Mouse (Mus musculus): ENCODE measurements around the gene Zbed4.
"Not testable (repeated sequence)": the region's sequence is repeated elsewhere in the genome, so short reads cannot be mapped to it uniquely, and the experiment has no call there.

Gene Zbed4

DNA sequence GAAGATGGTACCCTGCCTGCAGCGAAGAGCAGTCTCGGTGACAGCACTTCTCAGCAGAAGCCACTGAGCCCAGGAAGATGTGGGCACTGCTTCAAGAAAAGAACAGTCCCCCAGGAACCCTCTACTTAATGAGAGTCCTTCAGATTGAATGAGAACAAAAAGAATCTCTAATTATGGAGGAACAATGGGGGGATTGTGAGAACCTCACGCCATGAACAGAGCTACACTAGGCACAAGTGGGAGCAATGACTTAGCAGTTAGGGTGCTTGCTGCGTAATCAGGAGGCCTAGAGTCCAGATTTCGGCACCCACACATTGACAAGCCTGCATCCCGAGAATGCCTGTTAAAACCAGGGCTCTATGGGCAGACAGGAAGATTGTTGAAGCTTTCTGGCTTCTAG, 10.1 kb upstream of the Zbed4 start:
- DNase-seq: no peak

DNA sequence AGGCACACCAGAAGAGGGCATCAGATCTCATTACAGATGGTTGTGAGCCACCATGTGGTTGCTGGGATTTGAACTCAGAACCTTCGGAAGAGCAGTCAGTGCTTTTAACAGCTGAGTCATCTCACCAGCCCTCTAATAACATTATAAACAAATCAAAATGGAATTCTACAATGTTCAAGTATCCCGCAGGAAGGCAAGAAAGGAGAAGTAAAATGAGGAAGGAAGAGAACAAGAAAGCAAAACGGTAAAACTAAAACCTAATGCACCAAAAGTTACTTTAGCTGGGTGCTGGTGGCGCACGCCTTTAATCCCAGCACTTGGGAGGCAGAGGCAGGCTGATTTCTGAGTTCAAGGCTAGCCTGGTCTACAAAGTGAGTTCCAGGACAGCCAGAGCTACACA, 8.1 kb upstream of the Zbed4 start:
- DNase-seq: not testable (repeated sequence)

DNA sequence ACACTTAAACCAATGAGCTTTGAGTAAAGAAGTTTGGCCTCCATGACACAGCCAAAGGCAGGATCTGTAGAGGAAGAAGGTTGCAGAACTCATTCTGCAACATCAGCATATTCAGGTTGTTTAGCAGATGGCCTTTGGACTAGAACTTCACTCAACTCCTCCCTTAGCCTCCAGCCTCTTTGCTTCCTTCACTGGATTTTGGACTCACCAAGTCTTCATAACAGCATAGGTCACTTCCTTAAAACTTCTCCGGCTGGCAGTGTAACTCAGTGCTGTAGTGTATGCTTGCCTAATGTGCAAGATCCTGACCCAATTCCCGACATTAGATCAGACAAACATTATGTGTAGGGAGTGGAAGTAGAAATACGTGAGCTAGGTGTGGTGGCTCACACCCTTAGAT, 6.1 kb upstream of the Zbed4 start:
- DNase-seq: no peak

DNA sequence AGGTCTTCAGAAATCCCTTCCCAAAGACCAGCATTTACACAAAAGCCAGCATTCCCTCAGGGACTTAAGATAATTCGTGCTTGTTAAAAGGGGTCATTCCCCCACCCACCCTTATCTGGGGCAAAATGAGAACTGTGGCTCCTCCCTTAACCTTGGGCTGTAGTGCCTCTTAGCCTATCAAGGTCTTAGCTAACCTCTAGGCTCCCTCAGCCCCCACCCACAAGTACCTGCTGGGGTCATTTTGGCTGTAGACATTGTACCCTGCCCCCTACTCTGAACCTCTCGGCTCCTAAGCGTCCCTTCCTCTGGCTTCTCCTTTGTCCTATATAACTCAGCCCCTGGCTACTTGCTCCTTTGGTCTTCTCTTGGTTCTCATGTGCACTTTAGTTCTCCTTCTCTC, 5.5 kb upstream of the Zbed4 start:
- DNase-seq: no peak

DNA sequence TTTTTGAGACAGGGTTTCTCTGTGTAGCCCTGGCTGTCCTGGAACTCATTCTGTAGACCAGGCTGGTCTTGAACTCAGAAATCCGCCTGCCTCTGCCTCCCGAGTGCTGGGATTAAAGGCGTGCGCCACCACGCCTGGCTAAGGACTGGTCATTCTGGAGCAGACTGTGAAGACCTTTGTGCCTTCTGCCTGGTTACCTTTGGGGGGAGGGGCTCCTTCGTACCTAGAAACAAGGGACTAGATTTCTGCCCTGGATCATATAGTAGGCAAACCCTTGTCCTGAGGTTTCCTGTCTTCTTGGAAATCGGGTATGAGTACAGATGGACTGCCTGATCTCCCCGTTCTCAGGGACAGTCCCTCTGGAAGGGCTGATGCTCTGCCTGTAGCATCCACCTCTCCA, 1.8 kb upstream of the Zbed4 start:
- DNase-seq: not testable (repeated sequence)

DNA sequence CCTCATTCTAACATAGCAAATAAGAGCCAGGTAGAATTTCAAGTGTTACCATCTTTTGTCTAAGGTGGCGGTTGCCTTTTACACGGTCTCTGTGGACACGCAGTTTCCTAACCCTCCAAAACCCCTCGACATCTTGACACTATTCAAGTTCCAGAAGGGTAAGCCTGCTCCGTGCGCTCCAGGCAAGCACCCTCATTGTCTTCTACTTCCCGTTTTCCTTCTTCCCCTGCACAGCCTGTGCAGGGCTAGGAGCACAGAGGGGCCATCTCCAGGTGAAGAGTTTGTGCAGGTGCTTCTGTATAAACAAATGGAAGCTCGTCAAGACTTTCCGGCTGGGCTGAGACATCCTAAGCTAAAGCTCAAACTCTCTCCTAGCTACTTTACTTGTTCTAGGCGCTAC, 1.4 kb upstream of the Zbed4 start:
- DNase-seq: no peak

DNA sequence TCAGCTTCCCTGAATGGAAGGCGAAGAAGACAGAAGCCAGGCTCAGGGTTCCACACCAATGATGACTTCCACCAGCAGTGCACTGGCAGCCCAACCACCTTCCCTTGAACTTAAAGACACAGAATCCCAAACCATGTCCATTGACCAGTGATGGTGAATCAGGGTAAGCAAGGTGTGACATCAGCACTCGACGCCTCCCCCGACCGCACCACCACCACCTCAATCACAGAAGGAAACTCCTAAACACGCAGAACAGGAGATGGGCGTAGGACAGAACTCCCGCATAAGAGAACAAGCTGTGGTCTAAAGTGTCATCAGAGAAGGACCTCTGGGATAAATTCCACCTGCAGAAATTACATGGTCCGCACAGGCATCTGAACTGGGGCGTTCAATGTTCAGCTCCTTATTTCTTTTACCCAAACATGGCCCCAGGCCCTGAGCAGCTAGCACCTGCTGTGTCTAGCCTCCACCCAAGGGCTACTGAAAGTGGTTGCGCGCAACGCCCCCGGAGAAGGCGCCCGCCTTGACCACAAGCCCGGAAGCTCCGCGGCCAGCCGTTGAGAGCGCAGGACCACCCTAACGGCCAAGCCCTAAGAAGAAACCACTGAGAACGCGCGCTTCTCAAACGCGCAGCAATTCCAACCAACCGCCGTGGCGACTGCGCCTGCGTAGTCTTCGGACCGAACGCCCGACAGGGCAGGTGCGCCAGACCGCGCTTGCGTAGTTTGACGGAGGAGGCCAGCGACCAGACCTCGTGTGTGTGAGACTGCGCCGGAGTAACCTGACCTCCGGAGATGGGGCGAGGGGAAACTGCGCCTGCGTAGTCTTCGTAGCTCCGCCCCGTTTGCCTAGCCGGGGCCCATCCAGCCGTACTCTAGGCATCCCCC, 540 bp upstream of the Zbed4 start:
- peak; percentile 99 for DNase-seq

DNA sequence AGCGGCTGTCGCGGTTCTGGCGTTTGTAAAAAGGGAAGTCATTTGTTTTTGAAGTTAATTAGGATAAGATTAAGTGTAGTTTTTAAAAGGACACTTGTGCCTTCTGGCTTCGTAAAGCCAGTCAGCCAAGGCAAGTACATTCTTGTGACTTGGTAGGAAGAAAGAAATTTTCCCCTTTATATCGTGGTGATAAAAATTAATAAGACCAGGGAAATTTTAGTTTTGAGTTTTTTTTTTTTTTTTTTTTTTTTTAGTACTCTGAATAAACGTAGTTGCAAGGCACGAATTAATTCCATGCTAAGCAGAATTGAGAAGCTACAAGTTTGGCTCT, 908 bp downstream of the Zbed4 start:
- no peak for DNase-seq

DNA sequence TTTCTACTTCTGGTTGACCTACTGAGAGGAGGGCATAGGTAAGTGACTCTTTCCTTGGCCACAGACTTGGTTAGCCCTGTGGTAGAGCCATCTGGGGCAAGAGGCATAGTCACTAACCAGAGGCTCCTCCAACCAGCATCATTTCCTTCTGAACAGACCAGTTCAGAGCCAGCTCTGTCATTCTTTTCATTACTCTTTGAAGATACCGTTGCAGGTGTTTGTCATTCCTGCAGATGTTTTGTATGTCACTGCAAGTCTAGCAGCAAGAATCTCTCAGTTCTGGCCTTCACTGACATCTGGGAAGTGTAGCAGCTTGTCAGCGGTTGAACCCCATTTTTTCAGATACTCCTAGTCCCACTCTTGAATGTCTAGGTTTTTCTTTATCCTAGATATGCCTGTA, 3.4 kb downstream of the Zbed4 start:
- no peak for DNase-seq

DNA sequence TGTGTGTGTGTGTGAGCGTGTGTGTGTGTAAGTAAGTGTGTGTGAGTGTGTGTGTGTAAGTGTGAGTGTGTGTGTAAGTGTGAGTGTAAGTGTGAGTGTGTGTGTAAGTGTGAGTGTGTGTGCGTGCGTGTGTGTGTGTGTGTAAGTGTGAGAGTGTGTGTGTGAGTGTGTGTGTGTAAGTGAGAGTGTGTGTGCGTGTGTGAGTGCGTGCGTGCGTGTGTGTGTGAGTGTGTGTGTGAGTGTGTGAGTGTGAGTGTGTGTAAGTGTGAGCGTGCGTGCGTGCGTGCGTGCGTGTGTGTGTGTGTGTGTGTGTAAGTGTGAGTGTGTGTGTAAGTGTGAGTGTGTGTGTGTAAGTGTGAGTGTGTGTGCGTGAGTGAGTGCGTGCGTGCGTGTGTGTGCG, 4.3 kb downstream of the Zbed4 start:
- DNase-seq: no peak

DNA sequence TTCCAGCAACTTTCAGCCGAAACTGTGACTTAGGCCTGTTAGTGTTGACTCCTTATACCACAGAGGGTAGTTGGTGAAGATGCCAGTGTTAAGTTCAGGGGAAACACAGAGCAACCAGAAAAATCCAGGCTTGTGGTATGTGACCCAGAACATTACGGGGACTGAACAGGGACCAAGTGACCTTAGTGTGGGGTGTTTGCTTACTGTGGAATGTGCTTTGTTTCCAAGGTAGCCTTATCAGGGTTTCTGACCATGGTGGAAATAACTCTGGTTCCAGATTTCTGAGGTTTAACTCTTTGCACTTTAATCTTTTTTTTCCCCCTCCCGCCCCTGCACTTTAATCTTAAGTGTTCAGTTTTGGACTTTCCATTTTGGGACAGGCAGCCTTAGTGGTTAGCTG, 6.6 kb downstream of the Zbed4 start:
- no peak for DNase-seq

DNA sequence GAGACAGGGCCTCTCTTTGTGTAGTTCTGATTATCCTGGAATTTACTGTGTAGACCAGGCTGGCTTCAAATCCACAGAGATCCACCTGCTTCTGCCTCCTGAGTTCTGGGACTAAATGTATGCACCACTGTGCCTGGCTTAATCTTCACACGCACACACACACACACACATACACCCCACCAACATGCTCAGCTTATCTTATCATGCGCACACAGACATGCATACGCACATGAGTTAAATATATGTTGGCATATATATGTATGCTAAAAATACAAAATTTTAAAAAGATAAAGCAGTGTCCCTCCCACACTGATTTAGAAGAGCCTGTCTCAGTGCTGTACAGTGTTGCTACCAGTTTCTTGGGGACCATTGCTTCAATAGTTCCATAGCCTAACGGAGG, 10.1 kb downstream of the Zbed4 start:
- DNase-seq: no peak

DNA sequence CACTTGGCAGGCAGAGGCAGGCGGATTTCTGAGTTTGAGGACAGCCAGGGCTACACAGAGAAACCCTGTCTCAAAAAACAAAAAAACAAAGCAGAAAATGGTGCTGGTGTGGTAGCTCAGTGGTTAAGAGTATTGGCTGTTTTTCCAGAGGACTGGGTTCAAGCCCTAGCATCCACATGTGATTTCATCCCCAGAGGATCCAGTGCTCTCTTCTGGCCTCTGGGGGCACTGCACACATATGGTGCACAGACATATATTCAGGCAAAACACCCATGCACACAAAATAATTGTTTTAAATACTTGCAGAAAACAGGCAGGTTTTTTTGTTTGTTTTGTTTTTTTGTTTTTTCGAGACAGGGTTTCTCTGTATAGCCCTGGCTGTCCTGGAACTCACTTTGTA, 14.7 kb downstream of the Zbed4 start:
- not testable (repeated sequence) for DNase-seq

DNA sequence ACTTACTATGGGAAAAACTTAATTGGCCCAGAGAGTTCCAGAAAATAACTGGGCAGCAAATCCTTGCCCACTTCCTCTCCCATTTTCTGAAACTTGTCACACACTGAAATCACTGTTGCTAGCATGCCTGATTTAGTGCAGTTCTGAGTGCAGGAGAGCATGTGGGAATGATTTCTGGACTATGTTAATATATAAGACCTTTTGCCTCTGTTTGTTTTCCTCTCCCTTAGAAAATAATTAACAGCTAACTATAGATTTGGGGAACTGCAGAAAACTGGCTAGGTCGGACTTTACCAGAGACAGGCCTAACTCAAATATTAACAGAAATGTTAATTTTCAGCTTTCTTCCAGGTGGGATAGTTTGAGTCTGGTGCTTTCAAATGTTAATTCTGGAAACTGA, 17.1 kb downstream of the Zbed4 start:
- DNase-seq: no peak

DNA sequence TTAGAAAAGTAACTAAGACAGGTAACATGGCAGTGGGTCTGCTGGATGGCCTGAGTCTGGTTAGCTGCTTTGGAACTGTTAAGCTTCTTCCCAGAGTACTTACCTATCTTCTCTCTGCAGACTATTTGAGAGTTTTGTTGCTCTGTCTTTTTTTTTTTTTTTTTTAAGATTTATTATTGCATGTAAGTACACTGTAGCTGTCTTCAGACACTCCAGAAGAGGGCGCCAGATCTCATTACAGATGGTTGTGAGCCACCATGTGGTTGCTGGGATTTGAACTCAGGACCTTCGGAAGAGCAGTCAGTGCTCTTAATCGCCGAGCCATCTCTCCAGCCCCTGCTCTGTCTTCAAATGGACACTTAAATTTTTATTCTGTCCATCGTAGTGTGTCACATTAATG, 23.2 kb downstream of the Zbed4 start:
- DNase-seq: not testable (repeated sequence)

DNA sequence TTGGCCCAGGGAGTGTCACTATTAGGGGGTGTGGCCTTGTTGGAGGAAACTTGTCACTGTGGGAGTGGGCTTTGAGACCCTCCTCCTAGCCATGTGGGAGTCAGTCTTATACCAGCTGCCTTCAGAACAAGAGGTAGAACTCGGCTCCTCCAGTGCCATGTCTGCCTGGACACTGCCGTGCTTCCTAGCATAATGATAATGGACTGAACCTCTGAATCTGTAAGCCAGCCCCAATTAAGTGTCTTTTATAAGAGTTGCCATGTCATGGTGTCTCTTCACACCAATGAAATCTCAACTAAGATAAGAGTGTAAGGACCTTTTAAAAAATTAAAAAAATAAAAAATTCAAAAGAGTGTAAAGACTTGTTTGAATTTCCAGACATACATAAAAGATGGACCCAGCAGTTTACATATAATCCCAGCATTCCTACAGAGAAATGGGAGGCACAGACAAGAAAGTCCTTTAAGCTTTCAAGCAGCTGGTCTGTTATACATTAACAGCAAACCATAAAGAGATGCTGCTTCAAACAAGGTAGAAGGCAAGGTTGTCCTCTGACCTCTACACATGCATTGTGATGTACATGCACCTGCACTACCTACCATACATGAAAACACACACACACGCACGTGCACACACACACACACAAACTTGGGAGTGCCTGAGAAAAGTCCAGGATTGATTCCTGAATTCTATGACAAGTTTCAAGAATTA, 40.8 kb downstream of the Zbed4 start:
- DNase-seq: no peak

DNA sequence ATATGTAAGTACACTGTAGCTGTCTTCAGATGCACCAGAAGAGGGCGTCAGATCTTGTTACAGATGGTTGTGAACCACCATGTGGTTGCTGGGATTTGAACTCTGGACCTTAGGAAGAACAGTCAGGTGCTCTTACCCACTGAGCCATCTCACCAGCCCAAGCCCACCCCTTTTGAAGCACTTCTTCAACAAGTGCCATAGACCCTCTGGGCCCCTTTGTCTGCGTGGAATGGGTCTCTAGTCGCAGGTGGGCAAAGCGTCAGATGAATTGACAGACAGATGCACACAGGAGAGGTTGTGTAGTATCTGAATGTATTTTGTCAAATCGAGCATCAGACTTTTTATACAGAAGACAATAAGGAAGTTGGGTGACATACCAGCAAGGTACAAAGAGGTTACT, 43.3 kb downstream of the Zbed4 start:
- not testable (repeated sequence) for DNase-seq

DNA sequence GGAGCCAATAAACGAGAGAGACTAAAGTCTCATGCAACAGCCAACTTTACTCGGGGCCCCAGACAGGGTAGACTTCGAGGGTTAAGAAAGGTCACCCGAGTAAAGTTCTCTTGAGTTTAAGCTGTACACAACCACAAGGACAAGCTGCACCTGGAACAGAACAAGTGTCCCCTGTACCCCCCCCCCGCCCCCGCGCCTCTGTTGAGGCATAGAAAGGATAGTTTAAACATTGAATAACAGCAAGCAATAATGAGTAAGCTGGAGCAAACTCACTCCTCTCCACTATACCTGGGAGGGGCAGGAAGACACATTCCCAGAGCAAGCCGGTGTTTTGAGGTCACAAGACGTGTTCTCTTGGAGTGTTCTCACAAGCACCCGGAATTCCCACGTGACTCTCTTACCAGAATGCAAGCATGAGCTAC, 48.5 kb downstream of the Zbed4 start:
- no peak for DNase-seq

DNA sequence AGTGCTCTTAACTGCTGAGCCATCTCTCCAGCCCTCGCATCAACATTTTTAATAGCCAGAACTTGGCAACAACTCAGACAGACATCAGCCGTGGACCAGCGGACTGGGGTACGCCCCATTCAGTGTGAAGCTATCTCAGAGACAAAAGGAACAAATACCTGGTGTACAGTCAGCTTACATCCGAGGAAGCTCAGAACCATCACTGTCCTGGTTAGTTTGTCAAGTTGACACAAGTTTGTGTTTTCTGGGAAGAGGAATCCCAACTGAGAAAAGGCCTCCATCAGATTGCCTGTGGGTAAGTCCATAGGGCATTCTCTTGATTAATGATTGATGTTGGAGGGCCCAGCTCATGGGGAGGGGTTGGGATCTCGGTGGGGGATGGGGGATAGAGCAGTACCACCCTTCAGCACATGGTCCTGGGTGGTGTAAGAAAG, 49.5 kb downstream of the Zbed4 start:
- no peak for DNase-seq

DNA sequence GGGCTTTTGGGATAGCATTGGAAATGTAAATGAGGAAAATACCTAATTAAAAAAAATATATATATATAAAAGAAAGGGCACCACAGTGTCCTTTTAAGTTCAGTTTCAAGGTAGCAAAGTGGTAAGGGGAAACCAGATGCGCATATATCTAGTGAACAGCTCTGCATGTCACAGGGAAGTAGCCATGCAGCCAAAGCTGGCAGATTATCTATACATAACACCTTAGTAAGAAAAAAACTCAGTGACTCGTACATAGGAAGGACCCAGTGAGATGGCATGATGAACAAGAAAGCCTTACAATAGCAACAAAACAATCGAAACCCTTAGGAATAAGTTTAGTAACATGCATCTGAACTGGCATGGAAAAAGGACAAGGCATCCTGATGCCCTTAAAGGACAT, 50.4 kb downstream of the Zbed4 start:
- DNase-seq: no peak

DNA sequence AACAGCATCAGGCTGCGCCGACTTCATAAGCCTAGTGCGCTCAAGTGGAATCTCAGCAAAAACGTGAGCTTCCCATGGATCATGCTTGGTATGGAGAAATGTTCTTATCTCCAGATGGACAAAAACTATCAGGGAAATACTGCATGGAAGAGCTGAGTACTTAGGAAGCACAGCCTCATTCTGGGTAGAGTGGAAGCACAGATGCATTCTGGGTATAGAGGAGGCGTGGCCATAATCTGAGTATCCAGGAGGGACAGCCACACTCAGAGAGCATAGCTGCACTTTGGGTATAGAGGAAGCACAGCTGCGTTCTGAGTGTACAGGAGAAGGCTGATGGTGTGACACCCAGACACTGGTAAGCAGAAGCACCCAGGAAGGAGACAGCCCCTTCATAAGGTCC, 50.9 kb downstream of the Zbed4 start:
- no peak for DNase-seq

DNA sequence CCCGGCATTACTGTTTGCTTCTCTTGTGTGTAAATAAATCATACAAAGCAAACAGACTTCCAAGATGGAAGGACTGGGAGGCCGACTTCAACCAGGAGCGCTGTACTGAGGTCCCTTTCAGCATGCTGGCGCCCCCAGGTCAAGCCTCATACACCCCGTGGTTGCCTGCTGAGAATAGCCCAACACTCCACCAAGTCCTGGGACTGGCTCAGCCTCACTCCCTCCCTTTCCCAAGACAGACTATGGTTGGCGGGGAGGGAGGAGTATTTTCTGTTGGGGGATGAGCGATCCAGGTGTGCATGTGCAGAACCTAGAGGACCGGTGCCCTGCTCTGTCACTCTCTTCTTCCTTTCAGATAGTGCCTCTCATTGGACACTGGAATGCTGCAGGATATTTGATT, 56.7 kb downstream of the Zbed4 start:
- DNase-seq: no peak

DNA sequence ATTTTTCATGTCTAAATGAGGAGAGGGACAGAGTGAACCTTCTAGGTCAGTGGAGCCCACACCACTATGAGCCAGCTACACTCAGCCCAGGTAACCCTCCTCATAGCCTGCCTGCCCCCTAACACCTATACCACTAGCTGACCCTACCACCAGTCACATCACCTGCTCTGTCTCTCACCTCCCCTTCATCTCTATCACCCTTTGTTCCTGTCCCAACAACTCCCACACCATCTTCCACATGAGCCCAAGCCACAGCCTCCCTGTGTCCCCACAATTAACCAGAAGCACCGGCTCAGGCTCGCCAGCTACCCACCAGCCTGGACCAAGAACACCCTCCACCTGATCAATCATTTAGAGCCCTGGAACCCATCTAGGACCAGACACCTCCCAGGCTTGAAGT, 58.9 kb downstream of the Zbed4 start:
- no peak for DNase-seq

DNA sequence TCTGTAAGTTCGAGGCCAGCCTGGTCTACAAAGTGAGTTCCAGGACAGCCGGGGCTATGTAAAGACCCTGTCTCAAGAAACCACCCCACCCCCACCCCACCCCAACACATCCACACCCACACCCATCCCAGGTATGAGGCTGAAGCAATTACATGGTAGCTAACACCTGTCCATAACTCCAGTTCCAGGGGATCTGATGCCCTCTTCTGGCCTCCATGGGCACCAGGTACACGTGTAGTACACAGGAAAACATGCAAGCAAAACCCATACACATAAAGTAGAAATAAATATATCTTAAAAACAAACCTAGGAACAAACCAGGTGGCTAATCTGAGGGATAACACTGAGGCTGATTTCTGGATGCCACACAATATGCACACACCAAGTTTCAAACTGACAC, 61.8 kb downstream of the Zbed4 start:
- no peak for DNase-seq

DNA sequence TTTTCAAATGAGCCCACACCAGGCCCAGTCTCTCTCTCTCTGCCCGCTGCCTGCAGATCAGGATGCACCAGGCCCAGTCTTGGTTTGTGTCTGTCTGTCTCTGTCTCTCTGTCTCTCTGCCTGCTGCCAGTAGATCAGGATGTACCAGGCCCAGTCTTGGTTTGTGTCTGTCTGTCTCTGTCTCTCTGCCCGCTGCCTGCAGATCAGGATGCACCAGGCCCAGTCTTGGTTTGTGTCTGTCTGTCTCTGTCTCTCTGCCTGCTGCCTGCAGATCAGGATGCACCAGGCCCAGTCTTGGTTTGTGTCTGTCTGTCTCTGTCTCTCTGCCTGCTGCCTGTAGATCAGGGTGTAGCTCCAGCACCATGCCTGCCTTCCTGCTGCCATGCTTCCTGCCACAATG, 62.4 kb downstream of the Zbed4 start:
- DNase-seq: not testable (repeated sequence)

Measured in cerebellum, adult 8-10 months (tissue).